Mouse (Mus musculus) MEL (cell line): ENCODE results near the gene Mapk10. TPM values are rescaled to one million over a fixed set of nuclear protein-coding genes. Genes with fewer than 3 reads are reported as not detected.

Experiments used
- DNase-seq: peaks from one replicate; pipeline ENCODE4 v3.0.0; 2011; ENCODE audit warnings: low read depth, low spot score
- H3K27ac ChIP-seq: 2 replicates; pipeline ENCODE4 v1.5.1; 2012; ENCODE audit warnings: low read depth, mild to moderate bottlenecking, control low read depth, low read length, moderate library complexity; ENCODE audit not compliant: control insufficient read depth
- H3K27me3 ChIP-seq, 2 experiments: fragments of 150-350 bp in 1 of 2; sonication (generic) in 1 of 2; 2 replicates each; pipeline ENCODE4 v1.6.1; 2012; ENCODE audit warnings: low read length in 2 of 2, mild to moderate bottlenecking in 2 of 2, improper control_type of control experiment in 1 of 2, moderate library complexity in 1 of 2; ENCODE audit not compliant: insufficient read depth in 2 of 2, control insufficient read depth in 1 of 2
- H3K36me3 ChIP-seq, 2 experiments: 2 replicates each; pipeline ENCODE4 v1.6.1; 2012 to 2014; ENCODE audit warnings: low read length in 2 of 2, improper control_type of control experiment in 1 of 2, inconsistent platforms in 1 of 2, mild to moderate bottlenecking in 1 of 2; ENCODE audit not compliant: insufficient read depth in 2 of 2, control insufficient read depth in 1 of 2
- H3K4me1 ChIP-seq, 2 experiments: fragments of 150-350 bp in 1 of 2; sonication (generic) in 1 of 2; 2 replicates each; pipeline ENCODE4 v1.6.1; 2012; ENCODE audit warnings: low read length in 2 of 2, improper control_type of control experiment in 1 of 2, mild to moderate bottlenecking in 1 of 2; ENCODE audit not compliant: insufficient read depth in 2 of 2, control insufficient read depth in 1 of 2
- H3K4me3 ChIP-seq, 2 experiments: fragments of 150-350 bp in 1 of 2; sonication (generic) in 1 of 2; 2 replicates each; pipeline ENCODE4 v1.5.1; 2012; ENCODE audit warnings: low read depth in 2 of 2, low read length in 2 of 2, mild to moderate bottlenecking in 2 of 2, moderate library complexity in 2 of 2, control low read depth in 1 of 2, improper control_type of control experiment in 1 of 2; ENCODE audit not compliant: control insufficient read depth in 1 of 2, insufficient read depth in 1 of 2
- H3K79me2 ChIP-seq: 2 replicates; pipeline ENCODE4 v1.6.1; 2012; ENCODE audit warnings: mild to moderate bottlenecking, low read length, moderate library complexity; ENCODE audit not compliant: control insufficient read depth, poor library complexity, insufficient read depth
- H3K9ac ChIP-seq: 2 replicates; pipeline ENCODE4 v1.6.1; 2012; ENCODE audit warnings: low read depth, mild to moderate bottlenecking, control low read depth, low read length, moderate library complexity; ENCODE audit not compliant: control insufficient read depth, poor library complexity, severe bottlenecking
- H3K9me3 ChIP-seq: fragments of 150-350 bp; sonication (generic); replicated peaks from 2 replicates; pipeline ENCODE4 v1.6.1; 2012; ENCODE audit warnings: mild to moderate bottlenecking, low read length, improper control_type of control experiment, moderate library complexity; ENCODE audit not compliant: insufficient read depth
- BHLHE40 ChIP-seq: IDR thresholded peaks from 2 replicates; pipeline ENCODE4 v1.6.1; 2012; ENCODE audit warnings: low read depth, mild to moderate bottlenecking, inconsistent platforms, low read length, improper control_type of control experiment, borderline replicate concordance
- CHD1 ChIP-seq: IDR thresholded peaks from 2 replicates; pipeline ENCODE4 v1.6.1; 2012; ENCODE audit warnings: low read depth, mild to moderate bottlenecking, inconsistent platforms, low read length, improper control_type of control experiment
- E2F4 ChIP-seq: IDR thresholded peaks from 2 replicates; pipeline ENCODE4 v1.6.1; 2011; ENCODE audit warnings: low read depth, low read length, improper control_type of control experiment, borderline replicate concordance
- EP300 ChIP-seq, 2 experiments: IDR thresholded peaks; 2 replicates each; pipeline ENCODE4 v1.6.1; 2011; ENCODE audit warnings: improper control_type of control experiment in 2 of 2, low read length in 2 of 2, low read depth in 1 of 2, mild to moderate bottlenecking in 1 of 2
- ETS1 ChIP-seq: IDR thresholded peaks from 2 replicates; pipeline ENCODE4 v1.6.1; 2012; ENCODE audit warnings: low read depth, mild to moderate bottlenecking, inconsistent platforms, low read length, improper control_type of control experiment, moderate library complexity
- HCFC1 ChIP-seq: IDR thresholded peaks from 2 replicates; pipeline ENCODE4 v1.6.1; 2012; ENCODE audit warnings: low read depth, mild to moderate bottlenecking, inconsistent platforms, low read length, improper control_type of control experiment, moderate library complexity
- JUND ChIP-seq: IDR thresholded peaks from 2 replicates; pipeline ENCODE4 v1.6.1; 2011; ENCODE audit warnings: low read depth, mild to moderate bottlenecking, improper control_type of control experiment, low read length
- MAFK ChIP-seq: IDR thresholded peaks from 2 replicates; pipeline ENCODE4 v1.6.1; 2011; ENCODE audit warnings: low read depth, mild to moderate bottlenecking, low read length, improper control_type of control experiment, borderline replicate concordance
- MAZ ChIP-seq: IDR thresholded peaks from 2 replicates; pipeline ENCODE4 v1.6.1; 2012; ENCODE audit warnings: low read depth, mild to moderate bottlenecking, inconsistent platforms, low read length, improper control_type of control experiment
- MEF2A ChIP-seq: IDR thresholded peaks from 2 replicates; pipeline ENCODE4 v1.6.1; 2014; ENCODE audit warnings: low read depth, mild to moderate bottlenecking, inconsistent platforms, low read length, improper control_type of control experiment; ENCODE audit not compliant: poor library complexity, insufficient replicate concordance, severe bottlenecking; ENCODE audit errors: extremely low read depth
- MXI1 ChIP-seq: IDR thresholded peaks from 2 replicates; pipeline ENCODE4 v1.6.1; 2011; ENCODE audit warnings: mild to moderate bottlenecking, low read depth, low read length, improper control_type of control experiment
- NELFE ChIP-seq: IDR thresholded peaks from 2 replicates; pipeline ENCODE4 v1.6.1; 2011; ENCODE audit warnings: low read depth, low read length, improper control_type of control experiment
- POLR2A ChIP-seq, 2 experiments: IDR thresholded peaks; 2 replicates each; pipeline ENCODE4 v1.6.1; 2011 to 2012; ENCODE audit warnings: low read length in 2 of 2, mild to moderate bottlenecking in 2 of 2, control low read depth in 1 of 2, improper control_type of control experiment in 1 of 2, low read depth in 1 of 2, moderate library complexity in 1 of 2; ENCODE audit not compliant: control insufficient read depth in 1 of 2, insufficient read depth in 1 of 2, poor library complexity in 1 of 2
- POLR2AphosphoS5 ChIP-seq: IDR thresholded peaks from 2 replicates; pipeline ENCODE4 v1.6.1; 2012; ENCODE audit warnings: low read depth, borderline replicate concordance, mild to moderate bottlenecking, inconsistent platforms, low read length, moderate library complexity, mixed read lengths
- RAD21 ChIP-seq: IDR thresholded peaks from 2 replicates; pipeline ENCODE4 v1.6.1; 2011; ENCODE audit warnings: mild to moderate bottlenecking, low read depth, low read length, improper control_type of control experiment
- SMC3 ChIP-seq: IDR thresholded peaks from 2 replicates; pipeline ENCODE4 v1.6.1; 2011; ENCODE audit warnings: low read depth, low read length, improper control_type of control experiment
- TAL1 ChIP-seq: IDR thresholded peaks from 2 replicates; pipeline ENCODE4 v1.6.1; 2012; ENCODE audit warnings: mild to moderate bottlenecking, inconsistent platforms, low read length, moderate library complexity, mixed read lengths
- TCF12 ChIP-seq: IDR thresholded peaks from 2 replicates; pipeline ENCODE4 v1.6.1; 2014; ENCODE audit warnings: low read depth, mild to moderate bottlenecking, inconsistent platforms, low read length, improper control_type of control experiment, moderate library complexity
- UBTF ChIP-seq: IDR thresholded peaks from 2 replicates; pipeline ENCODE4 v1.6.1; 2012; ENCODE audit warnings: low read depth, mild to moderate bottlenecking, inconsistent platforms, low read length, improper control_type of control experiment, moderate library complexity, borderline replicate concordance; ENCODE audit not compliant: insufficient read depth
- USF2 ChIP-seq, 2 experiments: IDR thresholded peaks; 2 replicates each; pipeline ENCODE4 v1.6.1; 2011 to 2012; ENCODE audit warnings: improper control_type of control experiment in 2 of 2, low read length in 2 of 2, borderline replicate concordance in 1 of 2, inconsistent platforms in 1 of 2, low read depth in 1 of 2, mild to moderate bottlenecking in 1 of 2; ENCODE audit not compliant: insufficient read depth in 1 of 2
- ZMIZ1 ChIP-seq: IDR thresholded peaks from 2 replicates; pipeline ENCODE4 v1.6.1; 2012; ENCODE audit warnings: low read depth, mild to moderate bottlenecking, inconsistent platforms, low read length, improper control_type of control experiment, moderate library complexity
- ZNF384 ChIP-seq: IDR thresholded peaks from 2 replicates; pipeline ENCODE4 v1.6.1; 2012; ENCODE audit warnings: low read depth, mild to moderate bottlenecking, inconsistent platforms, low read length, improper control_type of control experiment
- polyA plus RNA-seq, 2 experiments: library from polyadenylated mRNA; stranded (reverse) in 1 of 2; unstranded in 1 of 2; fragments of >175 nt in 1 of 2; fragments of >200 nt in 1 of 2; gene quantifications; 2 replicates each; pipeline versions ENCODE4 v1.2.1 to v1.2.4; 2012; ENCODE audit warnings: low replicate concordance in 2 of 2, low read depth in 1 of 2; ENCODE audit not compliant: insufficient read length in 2 of 2, insufficient read depth in 1 of 2, missing spikeins in 1 of 2
- total RNA-seq: library from RNA; depleted of rRNA; stranded (reverse); fragments of 300-350 nt; gene quantifications from 2 replicates; pipeline ENCODE4 v1.2.3, GENCODE M21; 2012

The Mapk10 gene
- total and polyA plus RNA-seq, 3 experiments: not detected

DNA sequence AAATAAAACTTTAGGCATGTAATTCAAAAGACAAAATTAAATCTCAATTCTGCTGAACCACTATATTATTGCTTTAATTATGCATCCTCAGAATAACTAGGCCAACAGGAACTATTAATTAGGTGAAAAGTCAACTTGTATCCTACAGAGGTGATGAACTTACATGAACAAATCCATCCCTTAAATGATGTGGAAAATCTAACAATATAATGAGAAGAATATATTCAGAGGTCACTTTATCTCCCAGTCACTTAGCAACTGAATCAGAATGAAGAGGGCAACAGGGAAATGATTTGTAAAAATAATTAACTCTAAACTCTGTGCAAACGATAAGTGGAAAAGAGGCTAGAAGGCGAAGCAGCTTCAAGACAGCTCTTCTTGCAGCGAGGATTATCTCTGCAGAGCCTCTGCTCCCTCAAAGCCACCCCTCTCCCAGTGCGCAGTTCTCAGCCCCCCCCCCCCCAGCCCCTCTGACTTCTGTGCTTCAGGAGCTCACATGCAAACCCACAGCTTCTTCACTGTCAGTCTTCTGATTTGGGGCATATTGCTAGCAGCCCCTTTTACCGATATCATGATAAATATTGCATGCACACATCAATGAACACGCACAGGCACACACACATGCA is 138.8 kb downstream of the Mapk10 start:
- DNase-seq: no peak
- H3K27me3 ChIP-seq: no peaks in the 10 kb centered on the region
- TF ChIP-seq MAFK: no peak
- no peak for TF ChIP-seq RAD21
- no peak for TF ChIP-seq MEF2A
- TF ChIP-seq HCFC1: no peak
- TF ChIP-seq ZNF384: no peak
- no peak for TF ChIP-seq JUND
- TF ChIP-seq UBTF: no peak
- no peak for TF ChIP-seq USF2 (IDR thresholded peaks at IDR 0.05; ENCODE audit: borderline replicate concordance in 1 of 2, insufficient read depth in 1 of 2, low read depth in 1 of 2, low read length in 2 of 2)
- TF ChIP-seq ETS1: no peak
- TF ChIP-seq MXI1: no peak
- TF ChIP-seq NELFE: no peak
- TF ChIP-seq, all 39 proteins: peak for 0
- no peak overlapping the region for H3K4me3 ChIP-seq
- no peaks in the 10 kb centered on the region for H3K79me2 ChIP-seq
- H3K36me3 ChIP-seq: no peaks in the 10 kb centered on the region
- H3K27ac ChIP-seq: no peak overlapping the region
- no peaks in the 10 kb centered on the region for H3K4me1 ChIP-seq
- no peaks in the 10 kb centered on the region for H3K9me3 ChIP-seq
- H3K9ac ChIP-seq: no peak overlapping the region

DNA sequence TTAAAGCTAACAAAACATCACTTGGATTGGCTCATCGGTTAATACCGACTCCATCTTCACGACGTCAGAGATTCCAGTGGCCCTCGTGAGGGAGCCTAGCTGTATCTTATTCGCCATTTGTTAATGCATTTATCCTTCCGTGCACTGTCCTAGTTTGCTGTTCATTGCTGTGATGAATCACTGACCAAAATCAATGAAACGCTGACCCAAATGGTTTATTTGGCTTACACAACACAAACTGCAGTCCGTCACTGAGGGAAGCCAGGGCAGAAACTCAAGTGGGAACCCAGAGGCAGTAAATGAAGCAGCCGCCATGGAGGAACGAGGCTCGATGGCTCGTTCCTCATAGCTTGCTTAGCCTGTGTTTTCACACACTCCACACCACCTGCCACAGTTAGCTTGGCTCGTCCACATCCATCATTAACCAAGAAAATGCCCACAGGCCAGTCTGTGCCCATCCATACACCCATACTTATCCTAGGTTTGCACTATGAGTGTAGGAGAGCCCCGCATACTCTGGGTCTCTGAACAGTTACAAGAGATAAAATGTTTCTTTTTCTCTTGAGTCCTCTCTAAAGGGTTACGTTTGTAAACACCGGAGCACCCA is 140.0 kb downstream of the Mapk10 start:
- Histone ChIP-seq H3K9me3 (no peaks in the 10 kb centered on the region), H3K36me3 (no peaks in the 10 kb centered on the region)

More for the DNA sequence above, 140.0 kb downstream of the Mapk10 start:
- DNase-seq: no peak
- no peaks in the 10 kb centered on the region for H3K4me1 ChIP-seq
- H3K9ac ChIP-seq: no peak overlapping the region
- H3K79me2 ChIP-seq: no peaks in the 10 kb centered on the region
- no peak overlapping the region for H3K4me3 ChIP-seq
- no peak overlapping the region for H3K27ac ChIP-seq
- H3K27me3 ChIP-seq: no peaks in the 10 kb centered on the region
- TF ChIP-seq TAL1: no peak
- no peak for TF ChIP-seq POLR2A (IDR thresholded peaks at IDR 0.05; ENCODE audit: control insufficient read depth in 1 of 2, insufficient read depth in 1 of 2, low read depth in 1 of 2, low read length in 2 of 2, poor library complexity in 1 of 2)
- TF ChIP-seq CHD1: no peak
- TF ChIP-seq ZNF384: no peak
- no peak for TF ChIP-seq SMC3
- no peak for TF ChIP-seq MAZ
- TF ChIP-seq UBTF: no peak
- no peak for TF ChIP-seq JUND
- TF ChIP-seq TCF12: no peak
- TF ChIP-seq POLR2AphosphoS5: no peak
- TF ChIP-seq ZMIZ1: no peak
- no peak for TF ChIP-seq MEF2A
- no peak for TF ChIP-seq EP300 (IDR thresholded peaks at IDR 0.05; ENCODE audit: low read depth in 1 of 2, low read length in 2 of 2)
- TF ChIP-seq ETS1: no peak
- TF ChIP-seq MXI1: no peak
- no peak for TF ChIP-seq BHLHE40
- no peak for TF ChIP-seq E2F4
